Mouse (Mus musculus) T-helper 17 cell (primary cell): Measurements from ENCODE around the gene Lypd6b.

ENCODE experiments used
- in situ Hi-C, 2 experiments: fragments of 300-600 bp; cut with MboI, MseI; formaldehyde crosslinking; loops; 1 replicate in 1 of 2; 2 replicates in 1 of 2; pipeline ENCODE4 v1.15.1; 2025; ENCODE audit warnings: high pct_unique_total_duplicates in 2 of 2

The Lypd6b gene

DNA sequence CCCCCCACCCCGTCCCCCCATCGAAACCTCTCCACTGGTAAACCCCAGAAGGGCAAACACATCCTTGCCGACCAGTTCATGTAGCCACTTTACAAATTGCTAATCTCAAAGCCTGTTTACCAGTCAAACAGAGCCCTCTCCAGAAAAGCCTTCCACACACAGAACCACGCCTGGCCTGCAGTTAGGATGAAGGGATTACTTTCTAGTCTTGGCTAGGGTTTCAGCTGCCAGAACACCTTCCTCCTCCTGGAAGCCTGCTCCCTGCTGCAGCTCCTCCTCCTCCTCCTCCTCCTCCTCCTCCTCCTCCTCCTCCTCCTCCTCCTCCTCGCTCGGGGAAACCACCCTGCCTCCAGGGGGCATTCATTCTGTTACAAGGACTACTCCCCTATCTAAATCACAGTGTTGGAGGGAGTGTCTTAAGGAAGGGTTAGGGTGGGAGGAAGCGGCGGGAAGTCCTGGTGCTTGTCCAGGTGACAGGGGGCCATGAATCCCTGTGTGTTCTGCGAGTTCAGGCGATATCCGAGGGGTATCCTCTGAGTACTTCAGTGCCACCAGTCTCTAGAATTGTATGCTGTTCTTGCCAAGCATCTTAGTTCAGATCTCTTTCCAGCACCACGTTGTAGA, 73.6 kb downstream of the Lypd6b start:
- in situ Hi-C loops = no loop called here

GRCm38 (mm10) chr2:49861658-49862057, 74.2 kb downstream of the Lypd6b start:
- in situ Hi-C loops = no loop called here

- in situ Hi-C loops = no loop called here
These were observed 80.8 kb downstream of the Lypd6b start for GRCm38 (mm10) chr2:49868116-49868858.

- in situ Hi-C loops = no loop called here
These were observed 81.6 kb downstream of the Lypd6b start for GRCm38 (mm10) chr2:49869044-49869443.

DNA sequence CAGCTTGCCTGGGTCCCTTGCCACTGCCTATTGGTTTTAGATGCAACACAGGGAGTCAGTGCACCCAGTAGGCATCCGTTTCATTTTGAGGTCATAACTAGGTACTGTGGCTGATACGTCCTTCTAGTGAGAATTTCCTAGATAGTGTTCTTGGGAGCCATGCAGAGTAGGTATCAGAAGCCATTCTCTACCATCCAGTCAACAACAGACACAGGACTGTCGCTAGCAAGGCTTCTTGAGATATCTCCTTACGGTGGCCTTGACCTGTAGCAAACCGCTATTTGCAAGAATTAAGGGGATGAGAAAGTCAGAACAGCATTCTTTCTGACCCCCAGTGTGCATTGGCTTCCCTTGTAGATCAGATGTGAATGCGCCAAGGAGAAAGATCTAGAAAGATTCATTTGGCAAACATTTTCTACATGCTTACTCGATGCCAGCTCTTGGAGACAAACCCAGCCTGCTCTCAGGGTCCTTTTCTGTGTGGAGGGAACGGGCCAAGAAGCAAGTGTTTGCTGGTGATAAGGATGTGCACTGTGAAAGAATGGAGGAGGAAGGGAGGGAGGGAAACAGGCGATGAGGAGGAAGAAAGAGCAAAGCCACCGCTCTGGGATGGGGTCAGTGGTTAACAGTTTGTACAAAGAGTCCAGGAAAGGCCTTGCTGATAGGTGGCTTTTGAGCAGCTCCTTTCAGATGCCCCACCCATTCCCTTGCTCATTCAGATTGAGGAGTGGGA, 82.5 kb downstream of the Lypd6b start:
- in situ Hi-C loops = loop anchor here in 1 of 2 experiments (5.0 kb wide), 1 partner anchor 98 kb away; no protein-coding TSS in a partner anchor

GRCm38 (mm10) chr2:49871012-49871411, 83.5 kb downstream of the Lypd6b start:
- in situ Hi-C loops = loop anchor here in 1 of 2 experiments (5.0 kb wide), 1 partner anchor 99 kb away; no protein-coding TSS in a partner anchor

- in situ Hi-C loops = no loop called here
These were observed 93.0 kb downstream of the Lypd6b start for GRCm38 (mm10) chr2:49880507-49880906.

GRCm38 (mm10) chr2:49881002-49881401, 93.5 kb downstream of the Lypd6b start:
- in situ Hi-C loops = no loop called here

GRCm38 (mm10) chr2:49882461-49882860, 95.0 kb downstream of the Lypd6b start:
- in situ Hi-C loops = no loop called here

DNA sequence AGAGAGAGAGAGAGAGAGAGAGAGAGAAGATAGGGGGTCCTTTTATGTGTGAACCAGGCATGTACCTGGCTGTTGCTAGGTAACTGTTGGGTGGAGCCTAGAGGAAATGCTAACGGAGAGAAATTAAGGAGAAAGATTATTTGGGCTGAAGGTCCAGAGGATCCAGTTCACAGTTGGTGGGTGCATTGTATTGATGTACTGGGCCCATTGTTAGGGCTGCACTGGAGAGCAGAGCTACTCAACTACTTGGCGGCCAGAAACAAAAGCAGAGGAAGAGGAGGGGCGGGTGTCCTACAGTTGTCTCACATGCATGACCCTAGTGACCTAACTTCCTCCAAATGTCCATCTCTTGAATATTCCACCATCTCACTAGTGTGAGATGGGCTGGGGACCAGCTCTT, 96.5 kb downstream of the Lypd6b start:
- in situ Hi-C loops = no loop called here

DNA sequence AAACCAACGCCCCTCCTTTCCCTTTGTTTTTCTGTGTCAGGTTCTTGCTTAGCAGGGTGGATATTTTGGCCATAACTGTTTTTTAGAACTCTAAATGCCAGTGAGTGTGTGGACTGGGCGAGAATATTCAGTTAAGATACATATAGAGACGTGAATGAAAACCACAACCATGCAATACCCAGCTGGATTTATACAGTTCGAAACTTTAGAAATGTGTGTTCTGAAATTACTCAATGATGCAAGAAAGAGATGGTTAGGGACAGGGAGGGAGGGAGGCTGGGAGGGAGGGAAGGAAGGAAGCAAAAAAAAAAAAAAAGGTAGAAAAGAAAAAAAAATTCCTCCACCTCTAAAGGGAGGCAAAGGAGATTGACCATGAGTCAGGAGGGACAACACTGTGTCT, 98.7 kb downstream of the Lypd6b start:
- in situ Hi-C loops = no loop called here

GRCm38 (mm10) chr2:49888346-49888745, 100.9 kb downstream of the Lypd6b start:
- in situ Hi-C loops = no loop called here

DNA sequence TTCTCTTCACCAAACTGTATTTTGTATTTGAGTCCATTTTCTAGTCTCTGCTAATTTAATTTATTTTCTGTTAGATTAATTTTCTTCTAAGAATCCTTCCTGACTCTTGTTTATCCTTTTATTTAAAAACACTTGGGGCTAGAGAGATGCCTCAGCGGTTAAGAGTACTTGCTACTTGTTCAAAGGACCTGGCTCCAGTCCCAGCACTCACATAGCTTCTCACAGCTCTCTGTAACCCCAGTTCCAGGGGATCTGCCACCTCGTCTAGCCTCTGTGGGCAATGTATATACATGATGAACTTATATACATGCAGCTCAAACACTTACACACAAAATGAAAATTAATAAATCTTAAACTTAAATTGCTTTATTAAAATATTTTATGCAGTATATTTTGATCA, 103.2 kb downstream of the Lypd6b start:
- in situ Hi-C loops = no loop called here

GRCm38 (mm10) chr2:49909838-49910407, 122.4 kb downstream of the Lypd6b start:
- in situ Hi-C loops = no loop called here

DNA sequence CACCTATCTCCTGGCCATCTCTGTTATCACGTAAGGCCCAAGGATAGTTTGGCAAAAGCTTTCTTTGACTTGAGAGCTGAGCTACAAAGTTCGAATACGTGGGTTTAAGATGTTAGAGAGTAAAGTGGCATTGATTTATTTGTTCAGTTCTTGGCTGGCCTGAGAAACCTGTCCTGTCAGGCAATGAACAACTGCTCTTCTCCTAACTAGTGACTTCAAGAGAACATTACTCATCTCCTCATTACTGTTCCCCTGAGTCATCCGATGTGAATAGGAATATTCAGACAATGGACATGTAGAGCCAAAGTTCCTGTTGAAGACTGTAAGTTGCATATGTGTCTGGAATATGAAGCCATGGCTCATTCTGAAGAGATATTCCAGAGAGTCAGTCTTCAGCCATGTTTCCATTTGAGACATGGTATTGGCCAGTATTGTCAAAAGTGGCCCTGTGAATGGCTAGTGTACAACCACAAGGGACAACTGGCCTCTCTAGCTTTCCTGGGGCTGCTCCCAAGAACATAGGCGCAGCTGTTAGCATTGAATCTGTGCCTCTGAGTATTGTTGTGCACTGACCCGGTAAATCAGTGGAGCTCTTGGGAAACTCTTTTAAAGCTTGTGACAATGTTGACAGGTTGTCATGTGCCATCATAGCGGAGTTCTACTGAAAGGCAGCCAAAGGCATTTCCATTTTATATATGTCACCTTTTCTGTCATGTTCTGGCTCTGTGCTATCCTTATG, 124.0 kb downstream of the Lypd6b start:
- in situ Hi-C loops = no loop called here

- in situ Hi-C loops = no loop called here
These were observed 124.9 kb downstream of the Lypd6b start for GRCm38 (mm10) chr2:49912261-49912895.

DNA sequence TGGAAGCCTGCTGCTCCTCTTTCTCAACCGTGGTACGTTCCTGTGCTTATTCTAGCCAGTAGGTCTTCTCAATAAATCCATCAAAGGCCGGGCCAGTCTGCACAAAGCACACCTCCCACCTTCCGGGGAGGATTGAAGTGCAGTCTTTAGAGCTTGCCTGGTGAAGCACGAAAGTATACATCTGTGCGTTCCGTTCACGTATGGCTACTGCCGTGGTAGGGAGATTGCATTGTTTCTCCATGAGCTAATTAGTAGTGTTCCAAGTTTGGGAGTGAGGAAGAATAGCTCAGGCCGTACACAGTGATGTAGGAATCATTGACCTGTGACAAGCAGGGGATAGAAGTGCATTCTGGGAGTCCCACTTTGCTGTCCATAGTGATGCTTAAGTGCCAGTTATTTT, 130.0 kb downstream of the Lypd6b start:
- in situ Hi-C loops = no loop called here

DNA sequence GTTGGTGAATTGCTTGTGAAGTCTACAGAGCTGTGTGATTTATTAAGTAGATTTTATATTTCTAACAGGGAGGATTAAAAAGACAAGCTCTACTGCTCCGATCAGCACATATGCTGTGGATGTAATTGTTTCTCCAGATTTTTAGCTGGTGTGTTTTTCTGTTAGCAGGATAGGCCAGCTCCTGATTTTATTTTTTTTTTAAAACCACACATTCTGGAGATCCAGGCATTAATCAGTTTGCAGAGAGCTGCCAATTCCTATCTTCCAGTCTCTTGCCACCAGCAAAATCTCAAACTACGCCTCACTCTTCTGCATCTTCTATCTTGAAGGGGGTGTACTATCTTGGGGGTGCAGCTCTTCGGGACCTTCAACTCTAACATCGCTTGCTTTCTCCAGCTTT, 130.6 kb downstream of the Lypd6b start:
- in situ Hi-C loops = no loop called here

DNA sequence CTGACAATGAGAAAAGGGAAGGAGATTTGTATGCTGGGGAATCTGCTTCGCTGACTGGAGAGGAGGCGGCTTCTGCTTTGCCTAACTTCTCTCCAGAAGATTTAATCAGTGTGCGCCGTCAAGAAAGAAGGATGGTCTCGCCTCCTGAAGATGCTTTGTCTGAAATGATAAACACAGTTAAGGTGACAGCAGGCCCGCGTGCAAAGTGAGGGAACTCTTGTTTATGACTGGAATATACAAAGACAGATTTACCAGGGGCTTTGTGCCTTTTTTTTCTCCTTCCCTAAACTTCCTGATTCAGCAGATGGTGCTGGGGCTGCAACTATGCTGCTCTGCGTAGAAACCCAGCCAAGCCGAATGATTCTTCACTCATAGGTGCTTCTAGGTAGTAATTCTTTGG, 131.2 kb downstream of the Lypd6b start:
- in situ Hi-C loops = no loop called here

DNA sequence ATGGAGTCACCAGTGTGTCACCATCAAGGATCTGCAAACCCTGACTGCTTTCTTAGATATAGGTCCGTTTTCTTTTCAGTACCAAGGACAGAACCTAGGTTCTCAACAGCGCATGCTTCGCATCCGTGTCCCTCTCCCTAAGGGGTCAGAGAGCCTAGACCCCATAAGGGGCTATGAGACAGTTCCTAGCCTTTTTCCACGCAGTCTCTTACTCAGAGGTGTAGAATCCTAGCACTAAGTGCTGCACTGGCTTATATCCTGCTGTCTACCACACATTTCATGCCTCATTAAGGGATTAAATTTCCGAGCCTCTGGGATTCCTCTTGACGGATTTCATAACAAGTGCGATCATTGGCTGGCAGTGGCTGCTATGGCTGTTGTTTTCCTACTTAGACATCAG, 134.5 kb downstream of the Lypd6b start:
- in situ Hi-C loops = no loop called here

GRCm38 (mm10) chr2:49922810-49923209, 135.3 kb downstream of the Lypd6b start:
- in situ Hi-C loops = no loop called here
